Mouse (Mus musculus): ENCODE results near the gene Zbtb38. TPM values are rescaled to one million over a fixed set of nuclear protein-coding genes. Genes with fewer than 3 reads are reported as not detected.

The Zbtb38 gene
- polyA plus RNA-seq, 1 experiment from 2014 or later, result 44.0 TPM

DNA sequence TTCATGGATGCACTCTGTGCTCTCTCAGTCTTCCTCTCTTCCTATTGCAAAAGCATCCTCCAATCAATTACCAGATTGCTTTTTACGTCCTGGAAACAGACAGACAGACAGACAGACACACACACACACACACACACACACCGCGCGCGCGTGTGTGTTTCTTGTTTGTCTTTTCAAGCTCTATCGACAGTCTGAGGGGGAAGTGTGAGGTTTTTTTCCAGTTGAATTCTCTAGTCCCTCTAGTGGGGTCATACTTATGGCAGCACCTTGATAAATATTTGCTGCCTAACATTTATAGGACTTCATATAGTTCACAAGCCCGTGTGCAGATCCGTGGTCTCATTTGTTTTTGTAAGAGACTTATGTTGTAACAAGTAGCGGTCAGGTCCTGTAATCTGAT is 36.5 kb downstream of the Zbtb38 start:
- H3K9ac ChIP-seq, result no peak overlapping the region
- no peak overlapping the region for H3K4me3 ChIP-seq
- 89% methylated on average over 10 of the region's 10 CpGs for WGBS
- H3K27me3 ChIP-seq, result no peaks in the 10 kb centered on the region
- no peaks in the 10 kb centered on the region for H3K9me3 ChIP-seq
- H3K36me3 ChIP-seq, result peaks cover 7% of the 10 kb centered on the region
- H3K4me2 ChIP-seq, result no peak overlapping the region
- no peak overlapping the region for H3K27ac ChIP-seq
- peaks cover 60% of the 10 kb centered on the region for H3K4me1 ChIP-seq (replicated peaks)
- no peak for ATAC-seq (ENCODE audit: low FRiP score)

DNA sequence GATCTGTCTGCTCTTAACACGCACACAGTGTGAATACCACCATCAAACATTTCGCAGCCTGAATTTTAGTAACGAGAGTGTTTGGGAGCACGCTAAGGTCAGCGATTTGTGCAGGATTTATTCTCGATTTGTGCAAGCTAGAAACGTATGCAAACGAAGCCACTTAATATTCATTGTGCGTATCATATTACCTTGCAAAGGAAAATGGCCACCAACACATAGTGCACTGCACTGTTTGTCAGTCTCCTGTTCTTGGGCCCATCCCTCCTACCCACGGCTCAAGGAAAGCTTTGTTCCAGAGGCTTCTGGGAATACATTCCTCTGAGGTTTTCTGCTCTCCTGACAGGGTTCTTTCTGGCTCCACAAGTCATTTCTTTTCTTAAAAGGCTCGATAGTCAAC is 37.5 kb downstream of the Zbtb38 start:
- no peak overlapping the region for H3K4me3 ChIP-seq
- H3K9me3 ChIP-seq, result no peaks in the 10 kb centered on the region
- H3K9ac ChIP-seq, result no peak overlapping the region
- H3K4me2 ChIP-seq, result no peak overlapping the region
- ATAC-seq (ENCODE audit: low FRiP score), result no peak
- no peaks in the 10 kb centered on the region for H3K27me3 ChIP-seq
- H3K36me3 ChIP-seq, result peaks cover 7% of the 10 kb centered on the region
- 77% methylated on average over 11 of the region's 11 CpGs for whole genome bisulfite sequencing
- H3K4me1 ChIP-seq (replicated peaks), result peaks cover 57% of the 10 kb centered on the region
- peak overlapping the region; percentile 45; the same call in 1 of the 2 replicates for H3K27ac ChIP-seq

DNA sequence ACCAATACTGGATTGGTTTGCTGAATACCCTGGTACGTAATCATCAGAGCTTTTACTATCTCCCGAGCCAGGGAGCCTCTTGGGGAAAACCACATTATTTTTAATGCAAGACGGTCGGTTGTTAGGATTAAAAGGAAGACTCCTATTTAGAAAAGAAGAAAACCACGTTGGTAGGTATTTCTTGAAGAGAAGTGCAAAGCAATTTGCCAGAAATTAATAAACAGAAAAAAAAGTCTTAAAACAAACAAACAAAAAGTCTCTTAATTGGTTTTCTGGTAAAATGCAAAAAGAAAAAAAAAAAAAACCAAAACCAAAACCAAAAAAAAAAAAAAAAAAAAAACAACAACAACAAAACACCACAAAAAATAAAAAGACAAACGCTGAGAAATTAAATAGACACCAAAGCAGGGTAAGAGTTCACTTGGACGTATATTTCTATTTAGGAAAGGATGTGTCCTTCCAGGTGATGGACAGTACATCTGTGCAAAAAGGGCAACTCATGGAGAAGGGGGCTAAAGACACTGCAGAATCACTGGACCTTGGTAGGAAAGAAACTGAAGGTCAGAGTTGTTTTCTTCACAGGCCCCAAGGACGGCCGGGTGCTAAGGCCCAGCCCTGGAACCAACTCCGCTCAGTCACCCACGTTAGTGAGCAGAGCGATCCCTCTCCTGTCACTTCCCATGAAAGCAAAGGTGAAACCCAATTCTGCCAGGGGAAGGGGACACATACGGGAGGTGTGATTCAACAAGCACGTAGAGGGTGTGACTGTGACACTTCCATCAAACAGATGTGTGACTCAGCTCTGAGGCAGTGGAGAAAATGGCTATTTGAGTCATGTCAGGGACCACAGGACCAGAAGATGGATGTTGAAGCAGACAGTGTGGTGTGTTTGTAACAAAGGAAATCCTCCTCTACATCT is 38.9 kb downstream of the Zbtb38 start:
- no peak overlapping the region for H3K4me3 ChIP-seq
- ATAC-seq (ENCODE audit: low FRiP score), result no peak
- peaks cover 7% of the 10 kb centered on the region for H3K36me3 ChIP-seq
- no peaks in the 10 kb centered on the region for H3K9me3 ChIP-seq
- no peak overlapping the region for H3K4me2 ChIP-seq
- WGBS, result 66% methylated on average over 14 of the region's 14 CpGs
- H3K27me3 ChIP-seq, result no peaks in the 10 kb centered on the region
- H3K9ac ChIP-seq, result peak overlapping the region; percentile 43
- H3K4me1 ChIP-seq (replicated peaks), result peaks cover 50% of the 10 kb centered on the region
- peak overlapping the region; percentile 74 for H3K27ac ChIP-seq

DNA sequence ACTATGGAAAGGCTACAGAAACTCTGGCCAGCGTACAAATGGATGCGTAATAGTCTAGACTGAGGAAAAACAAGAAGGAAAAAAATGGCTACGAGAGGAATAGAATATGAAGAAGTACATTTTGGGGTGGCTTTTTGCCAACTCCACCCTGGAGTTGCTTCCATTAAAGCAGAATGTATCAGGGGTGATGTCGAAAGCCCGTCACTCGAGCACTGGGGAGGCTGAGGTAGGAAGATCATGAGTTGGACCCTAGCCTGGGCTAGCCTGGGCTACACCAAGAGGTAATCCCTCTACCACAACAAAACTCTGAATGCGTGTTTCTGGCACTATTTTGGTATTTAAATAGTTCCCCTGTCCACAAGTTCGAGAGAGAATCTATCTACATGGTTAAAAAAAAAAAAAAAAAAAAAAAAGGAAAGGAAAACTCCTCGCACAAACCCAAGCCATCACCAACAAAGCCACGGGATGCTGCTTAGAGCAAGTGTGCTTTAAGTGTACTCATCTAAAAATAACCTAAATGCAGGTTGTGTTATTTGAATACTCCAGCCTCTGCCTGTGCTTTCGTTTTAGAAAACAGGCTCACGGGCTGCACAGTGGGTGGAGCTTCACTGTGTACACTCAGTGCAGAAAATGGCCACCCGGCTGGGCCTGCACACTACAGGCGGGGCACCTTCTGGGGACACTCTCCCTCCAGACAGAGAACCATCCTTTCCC is 39.7 kb downstream of the Zbtb38 start:
- Histone ChIP-seq H3K4me2 (no peak overlapping the region), H3K4me1 (replicated peaks) (peaks cover 44% of the 10 kb centered on the region), H3K4me3 (no peak overlapping the region), H3K9ac (no peak overlapping the region; the same call in 1 of the 2 replicates), H3K27me3 (no peaks in the 10 kb centered on the region), H3K36me3 (peaks cover 7% of the 10 kb centered on the region), H3K9me3 (no peaks in the 10 kb centered on the region), H3K27ac (no peak overlapping the region)
- WGBS, result 81% methylated on average over 14 of the region's 14 CpGs
- no peak for ATAC-seq (ENCODE audit: low FRiP score)

DNA sequence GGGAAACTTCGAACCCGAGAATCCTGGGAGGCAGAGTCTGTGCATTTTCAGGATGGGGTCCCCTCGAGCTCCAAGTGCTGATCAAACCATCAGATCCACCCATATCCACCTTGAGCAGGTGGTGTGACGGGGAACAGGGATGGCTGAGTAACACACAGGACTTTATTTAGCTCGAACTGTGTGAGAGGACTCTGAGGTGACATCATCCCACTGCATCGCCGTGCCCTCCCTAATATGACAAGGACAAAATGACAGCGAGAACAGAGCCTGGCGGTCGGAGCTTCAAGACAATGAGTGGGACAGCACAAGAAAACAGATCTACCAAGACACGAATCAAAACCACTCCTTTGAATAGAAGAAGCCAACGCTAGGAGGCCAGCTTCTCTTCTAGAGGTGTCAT is 40.6 kb downstream of the Zbtb38 start:
- no peaks in the 10 kb centered on the region for H3K9me3 ChIP-seq
- 88% methylated on average over 12 of the region's 12 CpGs for WGBS
- peak overlapping the region; percentile 8; the same call in 1 of the 2 replicates for H3K27ac ChIP-seq
- peaks cover 4% of the 10 kb centered on the region; the same call in 1 of the 2 replicates for H3K36me3 ChIP-seq
- no peak overlapping the region for H3K4me3 ChIP-seq
- no peak for ATAC-seq (ENCODE audit: low FRiP score)
- H3K27me3 ChIP-seq, result no peaks in the 10 kb centered on the region
- peaks cover 44% of the 10 kb centered on the region for H3K4me1 ChIP-seq (replicated peaks)
- no peak overlapping the region for H3K4me2 ChIP-seq
- no peak overlapping the region for H3K9ac ChIP-seq

DNA sequence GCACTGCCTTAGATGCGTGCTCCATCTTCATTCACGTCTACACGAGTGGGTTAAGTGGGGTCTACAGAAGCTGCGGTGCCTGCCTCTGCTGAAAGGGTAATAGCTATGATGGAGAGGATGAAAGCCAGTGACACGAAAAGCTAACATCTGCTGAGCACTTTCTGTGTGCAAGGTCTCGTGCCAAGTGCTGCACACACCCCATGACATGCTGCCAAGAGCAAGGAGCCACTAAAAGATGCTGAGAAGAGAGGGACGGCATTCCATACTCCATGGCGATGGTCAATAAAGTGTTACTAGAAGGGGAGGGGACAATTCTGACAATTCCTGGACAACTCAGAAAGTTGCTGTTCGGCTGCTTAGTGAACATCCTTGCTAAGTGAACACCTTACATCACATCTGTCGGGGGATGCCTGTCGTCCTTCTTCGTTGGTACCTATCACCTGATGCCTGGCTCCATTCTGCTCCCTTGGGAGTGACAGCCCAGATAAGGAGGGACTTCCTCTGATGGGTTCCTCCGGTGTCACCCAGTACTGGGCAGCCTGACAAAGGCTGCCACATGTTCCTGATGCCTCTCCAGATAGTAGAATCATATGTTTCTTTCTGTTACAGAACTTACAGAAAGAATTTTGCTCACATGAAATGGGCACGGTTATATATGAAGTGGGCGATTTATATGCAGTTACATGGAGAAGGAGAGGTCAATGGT is 42.2 kb downstream of the Zbtb38 start:
- Histone ChIP-seq H3K27me3 (no peaks in the 10 kb centered on the region), H3K4me3 (no peak overlapping the region), H3K27ac (no peak overlapping the region), H3K9me3 (no peaks in the 10 kb centered on the region), H3K4me1 (replicated peaks) (peaks cover 46% of the 10 kb centered on the region), H3K36me3 (peaks cover 4% of the 10 kb centered on the region; the same call in 1 of the 2 replicates), H3K4me2 (no peak overlapping the region), H3K9ac (no peak overlapping the region)
- 87% methylated on average over 15 of the region's 15 CpGs for WGBS
- ATAC-seq (ENCODE audit: low FRiP score), result no peak

DNA sequence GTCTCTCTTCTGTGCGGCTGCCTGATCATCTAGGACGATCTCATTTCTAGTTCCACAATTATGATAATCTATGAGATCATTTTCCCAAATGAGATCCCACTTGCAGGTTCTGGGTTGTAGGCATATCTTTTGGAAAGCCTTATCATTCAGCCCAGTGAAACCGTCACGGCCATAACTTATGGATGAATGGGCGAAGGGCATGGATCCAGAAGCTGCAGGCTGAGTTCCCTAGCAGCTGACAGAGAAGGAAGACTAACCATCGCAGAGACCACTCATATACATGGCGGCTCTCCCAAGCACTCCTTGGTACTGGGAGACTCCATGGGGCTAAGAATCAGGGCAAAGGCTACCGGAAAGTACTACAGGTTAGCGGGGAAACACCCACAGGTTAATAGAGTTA is 43.7 kb downstream of the Zbtb38 start:
- Histone ChIP-seq H3K27me3 (no peaks in the 10 kb centered on the region), H3K36me3 (peaks cover 4% of the 10 kb centered on the region; the same call in 1 of the 2 replicates), H3K4me1 (replicated peaks) (peaks cover 35% of the 10 kb centered on the region), H3K4me3 (no peak overlapping the region), H3K9me3 (no peaks in the 10 kb centered on the region), H3K4me2 (no peak overlapping the region), H3K27ac (no peak overlapping the region), H3K9ac (no peak overlapping the region)
- WGBS, result 93% methylated on average over 9 of the region's 9 CpGs
- ATAC-seq (ENCODE audit: low FRiP score), result no peak

DNA sequence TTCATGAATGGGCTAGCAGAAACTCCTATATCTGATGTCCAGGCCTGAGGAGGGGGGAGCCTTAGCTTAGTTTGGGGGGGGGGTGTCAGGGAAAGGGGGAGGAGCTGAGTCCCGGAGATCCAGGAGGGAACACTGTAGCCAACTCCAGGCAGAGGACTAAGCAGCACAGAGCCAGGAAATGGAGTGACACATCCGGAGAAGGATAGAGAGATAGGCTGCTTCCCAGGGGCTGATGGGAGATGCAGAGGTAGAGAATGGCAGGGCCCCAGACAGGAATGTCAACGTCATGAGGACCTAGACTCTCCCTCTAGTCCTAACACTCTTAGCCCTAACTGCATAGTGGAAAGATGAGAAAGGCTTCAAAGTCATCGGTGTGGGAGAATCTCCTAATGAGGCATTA is 44.7 kb downstream of the Zbtb38 start:
- Histone ChIP-seq H3K9ac (no peak overlapping the region), H3K9me3 (no peaks in the 10 kb centered on the region), H3K4me2 (no peak overlapping the region), H3K4me3 (no peak overlapping the region), H3K27ac (no peak overlapping the region), H3K36me3 (peaks cover 4% of the 10 kb centered on the region; the same call in 1 of the 2 replicates), H3K27me3 (no peaks in the 10 kb centered on the region), H3K4me1 (replicated peaks) (peaks cover 30% of the 10 kb centered on the region)
- 86% methylated on average over 4 of the region's 4 CpGs for WGBS
- no peak for ATAC-seq (ENCODE audit: low FRiP score)

DNA sequence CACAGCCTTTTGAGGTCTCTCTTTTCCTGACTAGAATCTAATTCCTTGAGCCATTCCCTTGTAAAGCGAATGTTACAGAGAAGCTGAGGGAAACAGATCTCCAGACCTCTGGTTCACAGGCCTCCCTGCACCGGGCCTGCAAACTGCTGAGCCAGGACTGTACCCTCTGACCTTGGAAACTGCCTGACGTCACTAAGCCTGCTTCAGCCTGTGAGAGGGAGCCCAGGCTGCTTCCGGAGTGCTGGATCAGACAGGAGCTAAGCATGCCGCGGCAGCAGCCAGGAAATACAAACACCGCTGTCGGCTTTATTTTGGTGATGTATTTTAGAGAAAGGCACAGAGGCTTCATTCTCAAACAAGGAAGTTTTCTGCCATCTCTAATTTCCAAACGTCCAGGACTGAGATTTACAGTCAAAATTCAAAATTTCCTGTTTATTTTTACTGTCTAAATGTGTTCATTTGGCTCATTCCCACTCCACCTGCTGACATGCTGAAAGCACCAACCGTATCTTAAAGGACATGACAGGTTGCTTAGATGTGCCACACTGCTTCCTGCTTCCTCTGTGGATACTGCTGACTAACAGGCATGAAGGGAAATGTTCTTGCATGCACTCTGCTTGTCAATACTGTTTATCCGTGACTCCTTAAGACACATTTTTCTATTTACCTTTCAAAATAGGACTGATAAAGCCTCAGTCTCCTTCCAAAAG is 46.9 kb downstream of the Zbtb38 start:
- WGBS, result 55% methylated on average over 11 of the region's 11 CpGs
- Histone ChIP-seq H3K4me2 (no peak overlapping the region), H3K4me3 (no peak overlapping the region), H3K27ac (peak overlapping the region; percentile 58), H3K9ac (peak overlapping the region; percentile 24; the same call in 1 of the 2 replicates), H3K27me3 (no peaks in the 10 kb centered on the region), H3K9me3 (no peaks in the 10 kb centered on the region), H3K4me1 (replicated peaks) (peaks cover 24% of the 10 kb centered on the region), H3K36me3 (peaks cover 11% of the 10 kb centered on the region)
- no peak; the same call in 1 of the 2 replicates for ATAC-seq (ENCODE audit: low FRiP score)

DNA sequence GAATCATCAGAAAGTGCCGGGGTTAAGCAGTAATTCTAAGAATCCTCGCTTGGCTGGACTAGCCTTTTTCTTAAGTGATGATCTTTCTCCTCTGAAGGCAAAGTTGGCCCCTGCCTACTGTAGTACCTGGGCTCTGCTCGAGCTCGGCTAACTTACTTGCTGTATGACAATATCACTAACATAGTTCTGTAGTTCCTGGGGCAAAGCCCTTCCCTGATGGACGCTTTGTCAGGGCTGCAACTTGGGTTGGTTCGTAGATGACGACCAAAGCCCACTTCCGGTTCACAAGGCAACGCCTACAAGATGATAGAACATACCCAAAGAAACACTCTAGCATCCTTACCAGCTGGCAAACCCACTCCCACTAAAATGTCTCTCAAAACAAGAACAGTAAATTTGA is 47.7 kb downstream of the Zbtb38 start:
- ATAC-seq (ENCODE audit: low FRiP score), result no peak
- Histone ChIP-seq H3K9ac (no peak overlapping the region), H3K4me1 (replicated peaks) (peaks cover 16% of the 10 kb centered on the region), H3K36me3 (peaks cover 15% of the 10 kb centered on the region), H3K27ac (no peak overlapping the region), H3K4me2 (no peak overlapping the region), H3K4me3 (no peak overlapping the region), H3K9me3 (no peaks in the 10 kb centered on the region), H3K27me3 (no peaks in the 10 kb centered on the region)
- WGBS, result 93% methylated on average over 9 of the region's 9 CpGs

DNA sequence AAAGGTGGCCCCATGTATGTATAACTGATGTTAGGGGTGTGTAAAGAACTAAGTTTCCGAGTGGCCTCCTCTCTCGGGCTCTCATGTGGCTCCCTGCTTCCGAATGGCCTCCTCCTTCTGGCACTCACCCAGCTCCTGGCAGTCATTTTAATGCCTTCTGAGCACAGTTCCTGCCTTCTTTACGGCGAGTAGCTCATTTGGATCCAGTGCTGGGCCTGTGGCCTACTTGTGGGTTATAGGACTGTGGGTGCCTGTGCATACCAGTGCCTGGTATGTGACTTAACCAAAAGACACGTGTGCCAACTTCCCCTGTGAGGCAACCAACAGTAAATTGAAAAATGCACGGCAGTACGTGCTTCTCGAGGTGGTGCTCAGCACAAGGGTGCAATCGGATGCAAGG is 50.7 kb downstream of the Zbtb38 start:
- Histone ChIP-seq H3K9ac (no peak overlapping the region), H3K4me3 (no peak overlapping the region), H3K27ac (no peak overlapping the region; the same call in 1 of the 2 replicates), H3K9me3 (no peaks in the 10 kb centered on the region), H3K27me3 (no peaks in the 10 kb centered on the region), H3K4me1 (replicated peaks) (peaks cover 15% of the 10 kb centered on the region), H3K36me3 (peaks cover 25% of the 10 kb centered on the region), H3K4me2 (no peak overlapping the region)
- ATAC-seq (ENCODE audit: low FRiP score), result no peak
- 88% methylated on average over 10 of the region's 10 CpGs for WGBS

All from hindbrain, embryonic 13.5 days (tissue).